Mouse (Mus musculus): Measurements from ENCODE around the gene Dynlrb2. TPM values are rescaled to one million over a fixed set of nuclear protein-coding genes. Genes with fewer than 3 reads are reported as not detected.

Gene Dynlrb2
- 0.47 and 0.56 TPM in 2 replicates for polyA plus RNA-seq (2015; fragmentation: Nextera tagmentation; extraction: Ambion mirVana)

DNA sequence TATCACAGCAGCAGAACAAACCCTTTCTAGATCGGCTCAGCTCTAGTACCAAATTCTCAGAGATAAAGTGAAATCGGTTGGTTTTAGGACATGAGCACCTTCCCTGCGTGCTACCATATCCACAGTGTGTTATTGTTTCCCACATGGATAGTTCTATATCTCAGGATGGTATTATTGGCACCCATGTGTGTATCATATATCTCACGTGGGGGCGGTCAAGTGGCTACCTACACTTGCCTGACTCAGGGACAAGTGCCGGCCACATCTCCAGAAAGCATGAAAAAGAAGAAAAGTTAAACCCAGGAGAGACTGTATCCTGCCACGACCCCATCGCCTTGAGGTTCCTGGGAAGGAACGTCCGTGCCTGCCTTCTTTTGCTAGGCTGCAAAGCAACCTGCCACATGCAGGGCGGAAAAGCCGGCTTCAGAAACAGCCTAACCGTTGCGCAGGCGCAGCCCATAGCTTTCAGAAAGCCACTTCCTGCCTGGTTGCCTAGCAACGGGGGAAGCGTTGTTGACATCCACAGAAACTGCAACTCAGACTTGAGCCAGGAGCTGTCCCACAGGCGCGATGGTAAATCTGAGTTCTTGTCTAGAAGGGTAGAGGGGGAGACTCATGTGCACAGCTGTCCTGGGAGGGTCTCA lies at the start of gene Dynlrb2:
Gene Dynlrb2 (plus strand): TSS at position 498 of the 644 bp plus-strand sequence.
- H3K27ac ChIP-seq (replicated peaks): no peak within 1 kb of the TSS
- H3K4me1 ChIP-seq (replicated peaks; ENCODE audit: control insufficient read depth, insufficient read depth): 0 out of 2 replicates have a peak, but pooled peaks cover 4% of the 10 kb centered on the region
- H3K4me2 ChIP-seq (replicated peaks; ENCODE audit: low read depth): peak within 1 kb of the TSS; percentile 50
- peak within 1 kb of the TSS; percentile 17; the same call in 1 of the 2 replicates for H3K4me3 ChIP-seq (ENCODE audit: low read depth, low read length)
- no peaks in the 10 kb centered on the region for H3K36me3 ChIP-seq (ENCODE audit: control insufficient read depth, insufficient read depth, low read length)
- WGBS: 7% methylated on average over 19 of the region's 19 CpGs
- DNase-seq (ENCODE audit: low spot score): peak; percentile 92
- H3K27me3 ChIP-seq (ENCODE audit: control insufficient read depth, insufficient read depth, low read length): no peaks in the 10 kb centered on the region
- H3K9ac ChIP-seq (ENCODE audit: low read length): no peak within 1 kb of the TSS
- no peaks in the 10 kb centered on the region for H3K9me3 ChIP-seq (ENCODE audit: control insufficient read depth, low read length)
- ATAC-seq (ENCODE audit: low FRiP score, low TSS enrichment): peak; percentile 90
- TF ChIP-seq EP300 (optimal IDR thresholded peaks at IDR 0.05) (no peak), CTCF (IDR thresholded peaks at IDR 0.05; ENCODE audit: low read depth) (peak; percentile 5; the same call in 1 of the 2 replicates)

- no peaks in the 10 kb centered on the region for H3K27me3 ChIP-seq (ENCODE audit: control insufficient read depth, insufficient read depth, low read length)
- H3K9me3 ChIP-seq (ENCODE audit: control insufficient read depth, low read length): no peaks in the 10 kb centered on the region
Observed at GRCm38 (mm10) chr8:116458569-116458968, 46.2 kb upstream of the Dynlrb2 start.

GRCm38 (mm10) chr8:116461472-116461871 lies 43.3 kb upstream of the Dynlrb2 start:
- ATAC-seq (ENCODE audit: low FRiP score, low TSS enrichment): no peak

More at GRCm38 (mm10) chr8:116458569-116458968, 46.2 kb upstream of the Dynlrb2 start:
- no peak overlapping the region for H3K4me2 ChIP-seq (replicated peaks; ENCODE audit: low read depth)
- H3K4me1 ChIP-seq (replicated peaks; ENCODE audit: control insufficient read depth, insufficient read depth): no peaks in the 10 kb centered on the region
- H3K9ac ChIP-seq (ENCODE audit: low read length): no peak overlapping the region
- no peak overlapping the region for H3K27ac ChIP-seq (replicated peaks)
- no peak for DNase-seq (ENCODE audit: low spot score)
- H3K4me3 ChIP-seq (ENCODE audit: low read depth, low read length): no peak overlapping the region
- TF ChIP-seq EP300 (optimal IDR thresholded peaks at IDR 0.05): no peak
- TF ChIP-seq CTCF (IDR thresholded peaks at IDR 0.05; ENCODE audit: low read depth): no peak
- 74% methylated on average over 10 of the region's 11 CpGs for WGBS
- ATAC-seq (ENCODE audit: low FRiP score, low TSS enrichment): no peak
- no peaks in the 10 kb centered on the region for H3K36me3 ChIP-seq (ENCODE audit: control insufficient read depth, insufficient read depth, low read length)

DNA sequence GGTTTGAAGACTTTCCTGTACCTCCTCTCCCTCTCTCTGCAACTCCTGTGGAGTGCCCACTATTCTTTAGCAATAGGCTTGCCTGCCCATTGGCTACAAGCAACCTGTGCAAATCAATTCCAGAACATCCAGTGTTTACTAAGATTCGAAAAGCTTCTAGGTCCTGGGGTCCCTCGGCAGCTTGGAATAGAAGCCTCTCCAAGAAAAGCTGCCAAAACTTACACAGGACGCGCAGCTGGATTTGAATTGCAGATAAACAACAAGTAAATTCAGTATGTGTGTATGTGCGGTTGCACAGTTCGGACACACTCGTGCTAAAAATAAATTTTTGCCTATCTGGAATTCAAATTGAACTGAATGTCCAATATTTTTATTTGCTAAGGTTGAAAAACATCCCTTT lies 38.2 kb upstream of the Dynlrb2 start:
- Histone ChIP-seq H3K9ac (ENCODE audit: low read length) (no peak overlapping the region), H3K4me1 (replicated peaks; ENCODE audit: control insufficient read depth, insufficient read depth) (no peaks in the 10 kb centered on the region), H3K4me3 (ENCODE audit: low read depth, low read length) (no peak overlapping the region), H3K4me2 (replicated peaks; ENCODE audit: low read depth) (no peak overlapping the region), H3K27ac (replicated peaks) (no peak overlapping the region), H3K27me3 (ENCODE audit: control insufficient read depth, insufficient read depth, low read length) (no peaks in the 10 kb centered on the region), H3K36me3 (ENCODE audit: control insufficient read depth, insufficient read depth, low read length) (no peaks in the 10 kb centered on the region), H3K9me3 (ENCODE audit: control insufficient read depth, low read length) (no peaks in the 10 kb centered on the region)
- TF ChIP-seq EP300 (optimal IDR thresholded peaks at IDR 0.05): no peak
- TF ChIP-seq CTCF (IDR thresholded peaks at IDR 0.05; ENCODE audit: low read depth): no peak
- ATAC-seq (ENCODE audit: low FRiP score, low TSS enrichment) (no peak), DNase-seq (ENCODE audit: low spot score) (no peak)
- 50% methylated on average over 7 of the region's 7 CpGs for WGBS

More at GRCm38 (mm10) chr8:116461472-116461871, 43.3 kb upstream of the Dynlrb2 start:
- Histone ChIP-seq H3K27me3 (ENCODE audit: control insufficient read depth, insufficient read depth, low read length) (no peaks in the 10 kb centered on the region), H3K36me3 (ENCODE audit: control insufficient read depth, insufficient read depth, low read length) (no peaks in the 10 kb centered on the region), H3K9me3 (ENCODE audit: control insufficient read depth, low read length) (no peaks in the 10 kb centered on the region), H3K27ac (replicated peaks) (no peak overlapping the region), H3K9ac (ENCODE audit: low read length) (no peak overlapping the region), H3K4me3 (ENCODE audit: low read depth, low read length) (no peak overlapping the region), H3K4me1 (replicated peaks; ENCODE audit: control insufficient read depth, insufficient read depth) (no peaks in the 10 kb centered on the region), H3K4me2 (replicated peaks; ENCODE audit: low read depth) (no peak overlapping the region)
- TF ChIP-seq EP300 (optimal IDR thresholded peaks at IDR 0.05): no peak
- no peak for TF ChIP-seq CTCF (IDR thresholded peaks at IDR 0.05; ENCODE audit: low read depth)
- DNase-seq (ENCODE audit: low spot score): no peak
- 84% methylated on average over 4 of the region's 4 CpGs for WGBS

DNA sequence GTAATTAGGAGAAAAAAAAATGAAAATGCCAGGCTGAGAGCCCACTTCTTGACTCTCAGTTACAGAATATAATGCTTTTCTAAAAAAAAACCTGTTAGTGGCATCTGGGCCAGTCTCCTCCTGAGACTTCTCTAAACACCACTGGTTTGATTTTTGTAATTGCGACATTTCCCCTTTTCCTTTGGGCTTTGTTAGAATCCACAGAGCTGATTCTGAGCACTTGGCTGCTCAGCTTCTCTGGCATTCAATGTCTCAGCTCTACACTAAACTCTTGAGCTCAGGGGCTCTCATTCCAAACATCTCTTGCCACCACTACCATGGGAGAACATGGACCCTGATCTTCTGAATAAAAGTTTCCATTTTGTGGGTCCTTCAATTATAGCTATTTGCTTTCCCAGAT lies 37.7 kb upstream of the Dynlrb2 start:
- ATAC-seq (ENCODE audit: low FRiP score, low TSS enrichment) (no peak), DNase-seq (ENCODE audit: low spot score) (no peak)
- Histone ChIP-seq H3K9ac (ENCODE audit: low read length) (no peak overlapping the region), H3K9me3 (ENCODE audit: control insufficient read depth, low read length) (no peaks in the 10 kb centered on the region), H3K27me3 (ENCODE audit: control insufficient read depth, insufficient read depth, low read length) (no peaks in the 10 kb centered on the region), H3K4me1 (replicated peaks; ENCODE audit: control insufficient read depth, insufficient read depth) (no peaks in the 10 kb centered on the region), H3K4me2 (replicated peaks; ENCODE audit: low read depth) (no peak overlapping the region), H3K36me3 (ENCODE audit: control insufficient read depth, insufficient read depth, low read length) (no peaks in the 10 kb centered on the region), H3K27ac (replicated peaks) (no peak overlapping the region), H3K4me3 (ENCODE audit: low read depth, low read length) (no peak overlapping the region)
- TF ChIP-seq CTCF (IDR thresholded peaks at IDR 0.05; ENCODE audit: low read depth) (no peak), EP300 (optimal IDR thresholded peaks at IDR 0.05) (no peak)
- 52% methylated on average over 1 of the region's 1 CpGs for WGBS

- 75% methylated on average over 9 of the region's 9 CpGs for WGBS
- ATAC-seq (ENCODE audit: low FRiP score, low TSS enrichment) (no peak), DNase-seq (ENCODE audit: low spot score) (no peak)
- H3K4me3 ChIP-seq (ENCODE audit: low read depth, low read length): no peak overlapping the region
- no peaks in the 10 kb centered on the region for H3K4me1 ChIP-seq (replicated peaks; ENCODE audit: control insufficient read depth, insufficient read depth)
- H3K9me3 ChIP-seq (ENCODE audit: control insufficient read depth, low read length): no peaks in the 10 kb centered on the region
- no peaks in the 10 kb centered on the region for H3K27me3 ChIP-seq (ENCODE audit: control insufficient read depth, insufficient read depth, low read length)
- H3K36me3 ChIP-seq (ENCODE audit: control insufficient read depth, insufficient read depth, low read length): no peaks in the 10 kb centered on the region
- no peak overlapping the region for H3K9ac ChIP-seq (ENCODE audit: low read length)
- H3K27ac ChIP-seq (replicated peaks): no peak overlapping the region
- TF ChIP-seq EP300 (optimal IDR thresholded peaks at IDR 0.05) (no peak), CTCF (IDR thresholded peaks at IDR 0.05; ENCODE audit: low read depth) (no peak)
- no peak overlapping the region for H3K4me2 ChIP-seq (replicated peaks; ENCODE audit: low read depth)
Observed at GRCm38 (mm10) chr8:116477941-116478340, 26.8 kb upstream of the Dynlrb2 start.

All from stomach, postnatal 0 days (tissue).